ENCODE assay signal across 20 mouse cellular contexts in genomic region chr11:95097889-95098288, GRCm38 (mm10). TPM values are rescaled to one million over a fixed set of nuclear protein-coding genes. Genes with fewer than 3 reads are reported as not detected.
DNase-seq lines count a peak whose midpoint lies in the region; ATAC-seq and TF ChIP-seq lines count a peak whose summit lies in the region.
"Had no signal": no experiment of that assay in that cellular context is flagged by ENCODE, and none has a peak within 500 bp of the region (broad histone marks: within the 10 kb centered on the region; RNA-seq: fewer than 3 reads in every experiment).

No protein-coding gene starts in this region.

- TF ChIP-seq POLR2A in heart, adult 2 months (IDR thresholded peaks at IDR 0.05; ENCODE audit: insufficient read depth, low read depth, low read length) = no peak
- TF ChIP-seq POLR2A in brain, embryonic 14.5 days (IDR thresholded peaks at IDR 0.05; ENCODE audit: borderline replicate concordance, extremely low read depth, insufficient read depth, insufficient read length, poor library complexity, severe bottlenecking) = no peak

- H3K79me2 ChIP-seq in heart, adult 2 months (replicated peaks; ENCODE audit: control insufficient read depth, insufficient read depth, low read length) = no peaks in the 10 kb centered on the region

- H3K27ac ChIP-seq in heart, adult 2 months = no peak overlapping the region
- peak overlapping the region; percentile 58; the same call in 1 of the 2 replicates for H3K27ac ChIP-seq in limb, embryonic 15.5 days
- H3K27ac ChIP-seq in limb, embryonic 10.5 days = no peak overlapping the region; the same call in 1 of the 2 replicates
- H3K27ac ChIP-seq in intestine, postnatal 0 days (ENCODE audit: low read depth, low read length) = no peak overlapping the region
- H3K27ac ChIP-seq: liver, embryonic 13.5 days; neural tube, embryonic 15.5 days had no signal

- intact Hi-C loops in heart, adult 2 months (cut with DNase I) = no loop called here
- intact Hi-C loops in heart, postnatal 36 days (cut with DNase I) = no loop called here

- no peak overlapping the region for H3K9ac ChIP-seq in heart, adult 2 months (ENCODE audit: low read depth, low read length)
- no peak overlapping the region for H3K9ac ChIP-seq in limb, embryonic 15.5 days
- no peak overlapping the region for H3K9ac ChIP-seq in intestine, postnatal 0 days (ENCODE audit: low read depth, low read length)
- H3K9ac ChIP-seq: limb, embryonic 12.5 days; liver, embryonic 13.5 days; neural tube, embryonic 15.5 days had no signal

- no peak for DNase-seq in heart, adult 2 months
- DNase-seq in heart, postnatal 36 days = no peak
- no peak for DNase-seq in limb, embryonic 10.5 days (ENCODE audit: low spot score)
- no peak for DNase-seq in brain, embryonic 14.5 days (ENCODE audit: low read depth)
- no peak for DNase-seq in c-Kit-positive CD71-positive TER-119-positive erythroid progenitor cells, embryonic 14.5 days (ENCODE audit: low spot score)
- no peak for DNase-seq in left cerebral cortex, adult 11 months (ENCODE audit: low spot score)
- DNase-seq: cerebellum, adult 9-10 months; gastrocnemius, postnatal 10 days; kidney, postnatal 14 days; liver, embryonic 13.5 days; lung, postnatal 10 days; midbrain, embryonic 14.5 days; thymus, postnatal 14 days had no signal

- no peak overlapping the region for H3K4me2 ChIP-seq in limb, embryonic 15.5 days
- H3K4me2 ChIP-seq in intestine, postnatal 0 days (replicated peaks; ENCODE audit: low read depth) = no peak overlapping the region
- H3K4me2 ChIP-seq: limb, embryonic 12.5 days; liver, embryonic 13.5 days; neural tube, embryonic 15.5 days had no signal

- TF ChIP-seq EP300 in heart, adult 2 months (IDR thresholded peaks at IDR 0.05; ENCODE audit: insufficient read depth, low read depth, low read length) = no peak

- WGBS in heart, adult 2 months = 74% methylated on average over 6 of the region's 6 CpGs
- WGBS in limb, embryonic 15.5 days = 57% methylated on average over 6 of the region's 6 CpGs
- WGBS in limb, embryonic 10.5 days = 62% methylated on average over 6 of the region's 6 CpGs
- 67% methylated on average over 6 of the region's 6 CpGs for WGBS in intestine, postnatal 0 days

- 0 out of 2 replicates have a peak, but pooled peaks cover 2% of the 10 kb centered on the region for H3K4me1 ChIP-seq in heart, adult 2 months (ENCODE audit: control insufficient read depth, insufficient read depth, low read length)
- H3K4me1 ChIP-seq in limb, embryonic 15.5 days = peaks cover 29% of the 10 kb centered on the region
- peaks cover 33% of the 10 kb centered on the region for H3K4me1 ChIP-seq in limb, embryonic 10.5 days
- H3K4me1 ChIP-seq in intestine, postnatal 0 days (replicated peaks; ENCODE audit: control insufficient read depth, insufficient read depth, low read length) = no peaks in the 10 kb centered on the region; the same call in none of the 2 replicates

- no peaks in the 10 kb centered on the region for H3K9me3 ChIP-seq in limb, embryonic 15.5 days
- no peaks in the 10 kb centered on the region for H3K9me3 ChIP-seq in limb, embryonic 10.5 days (replicated peaks)
- no peaks in the 10 kb centered on the region for H3K9me3 ChIP-seq in intestine, postnatal 0 days (ENCODE audit: control insufficient read depth)
- H3K9me3 ChIP-seq: limb, embryonic 12.5 days; liver, embryonic 13.5 days; neural tube, embryonic 15.5 days had no signal

- 0 out of 2 replicates have a peak, but pooled peaks have one; percentile 2 for TF ChIP-seq CTCF in heart, adult 2 months (IDR thresholded peaks at IDR 0.05)
- peak; percentile 10; the same call in 1 of the 2 replicates for TF ChIP-seq CTCF in brain, embryonic 14.5 days (IDR thresholded peaks at IDR 0.05; ENCODE audit: borderline replicate concordance, extremely low read depth, insufficient read depth, insufficient read length)
- TF ChIP-seq CTCF in intestine, postnatal 0 days (IDR thresholded peaks at IDR 0.05; ENCODE audit: low read depth) = peak; percentile 30; the same call in 1 of the 2 replicates

- H3K36me3 ChIP-seq in heart, adult 2 months (ENCODE audit: control insufficient read depth, insufficient read depth, low read length) = no peaks in the 10 kb centered on the region
- no peaks in the 10 kb centered on the region for H3K36me3 ChIP-seq in limb, embryonic 15.5 days
- H3K36me3 ChIP-seq in limb, embryonic 10.5 days = no peaks in the 10 kb centered on the region
- H3K36me3 ChIP-seq in intestine, postnatal 0 days (ENCODE audit: control insufficient read depth, insufficient read depth) = no peaks in the 10 kb centered on the region
- H3K36me3 ChIP-seq: limb, embryonic 12.5 days; liver, embryonic 13.5 days; neural tube, embryonic 15.5 days had no signal

- no peak for ATAC-seq in limb, embryonic 15.5 days (ENCODE audit: insufficient number of reproducible peaks, low FRiP score, low TSS enrichment, low read depth)
- ATAC-seq in intestine, postnatal 0 days = no peak
- ATAC-seq: inflammation-experienced regulatory T-cells, adult 6 months had no signal

- H3K4me3 ChIP-seq in heart, adult 2 months = no peak overlapping the region
- no peak overlapping the region for H3K4me3 ChIP-seq in limb, embryonic 15.5 days
- H3K4me3 ChIP-seq in limb, embryonic 10.5 days = no peak overlapping the region
- no peak overlapping the region for H3K4me3 ChIP-seq in intestine, postnatal 0 days (ENCODE audit: low read depth, low read length)
- H3K4me3 ChIP-seq: limb, embryonic 12.5 days; liver, embryonic 13.5 days; megakaryocyte, embryonic 14.5 days; neural tube, embryonic 15.5 days had no signal

- H3K27me3 ChIP-seq in heart, adult 2 months (ENCODE audit: control insufficient read depth, insufficient read depth, low read length) = no peaks in the 10 kb centered on the region
- no peaks in the 10 kb centered on the region for H3K27me3 ChIP-seq in limb, embryonic 15.5 days
- no peaks in the 10 kb centered on the region for H3K27me3 ChIP-seq in limb, embryonic 10.5 days (ENCODE audit: low read depth, poor library complexity, severe bottlenecking)
- no peaks in the 10 kb centered on the region for H3K27me3 ChIP-seq in intestine, postnatal 0 days (replicated peaks; ENCODE audit: control insufficient read depth, insufficient read depth, low read length)
- H3K27me3 ChIP-seq: neural tube, embryonic 15.5 days had no signal

RNA-seq across cellular contexts. Expression of gene Itga3, which starts 21.3 kb away (rescaled TPM):
- total RNA-seq in heart, adult 2 months (2021) = 10 to 100 TPM; 10.4 to 10.6 TPM
- 11.4 and 13.8 TPM in 2 replicates for polyA plus RNA-seq in heart, adult 2 months (2012; rRNA removed)
- 10 to 100 TPM; 11.2 to 11.4 TPM for total RNA-seq in heart, postnatal 36 days (2021)
- 8.9 and 9.5 TPM in 2 replicates for polyA plus RNA-seq in limb, embryonic 15.5 days (2015; fragmentation: Nextera tagmentation; extraction: Ambion mirVana)
- 10.2 and 11.1 TPM in 2 replicates for polyA plus RNA-seq in limb, embryonic 10.5 days (2016; fragmentation: Nextera tagmentation; extraction: Ambion mirVana)
- 23.4 and 29.3 TPM in 2 replicates for polyA plus RNA-seq in brain, embryonic 14.5 days (2012; rRNA removed)
- polyA plus RNA-seq in intestine, postnatal 0 days (2015; fragmentation: Nextera tagmentation; extraction: Ambion mirVana) = 51.3 and 57.9 TPM in 2 replicates

RNA-seq across cellular contexts. Expression of gene Dlx3, which starts 22.0 kb away (rescaled TPM):
- not detected for total RNA-seq in heart, adult 2 months (2021)
- not detected in 2 replicates for polyA plus RNA-seq in heart, adult 2 months (2012; rRNA removed)
- total RNA-seq in heart, postnatal 36 days (2021) = not detected
- 17.7 and 20.9 TPM in 2 replicates for polyA plus RNA-seq in limb, embryonic 15.5 days (2015; fragmentation: Nextera tagmentation; extraction: Ambion mirVana)
- polyA plus RNA-seq in limb, embryonic 10.5 days (2016; fragmentation: Nextera tagmentation; extraction: Ambion mirVana) = 6.9 and 9.5 TPM in 2 replicates
- 0.26 and 0.92 TPM in 2 replicates for polyA plus RNA-seq in brain, embryonic 14.5 days (2012; rRNA removed)
- polyA plus RNA-seq in intestine, postnatal 0 days (2015; fragmentation: Nextera tagmentation; extraction: Ambion mirVana) = 0.30 and 0.44 TPM in 2 replicates
- polyA plus RNA-seq: inflammation-experienced regulatory T-cells, adult 6 months had no signal

RNA-seq across cellular contexts. Expression of gene Dlx4, which starts 48.2 kb away (rescaled TPM):
- not detected for total RNA-seq in heart, adult 2 months (2021)
- polyA plus RNA-seq in heart, adult 2 months (2012; rRNA removed) = 0.04 TPM in 1 of 2 replicates, not detected in the other
- total RNA-seq in heart, postnatal 36 days (2021) = not detected
- polyA plus RNA-seq in limb, embryonic 15.5 days (2015; fragmentation: Nextera tagmentation; extraction: Ambion mirVana) = 3.3 and 4.4 TPM in 2 replicates
- 0.85 and 1.9 TPM in 2 replicates for polyA plus RNA-seq in limb, embryonic 10.5 days (2016; fragmentation: Nextera tagmentation; extraction: Ambion mirVana)
- polyA plus RNA-seq in brain, embryonic 14.5 days (2012; rRNA removed) = 0.10 TPM in 2 replicates
- polyA plus RNA-seq in intestine, postnatal 0 days (2015; fragmentation: Nextera tagmentation; extraction: Ambion mirVana) = not detected in 2 replicates
- polyA plus RNA-seq: hindbrain, embryonic 11.5 days; inflammation-experienced regulatory T-cells, adult 6 months; neural tube, embryonic 15.5 days had no signal

RNA-seq across cellular contexts. Expression of gene Pdk2, which starts 56.7 kb away (rescaled TPM):
- 100 to 1,000 TPM; 393 to 479 TPM for total RNA-seq in heart, adult 2 months (2021)
- polyA plus RNA-seq in heart, adult 2 months (2012; rRNA removed) = 518 and 592 TPM in 2 replicates
- total RNA-seq in heart, postnatal 36 days (2021) = 100 to 1,000 TPM; 439 to 481 TPM
- polyA plus RNA-seq in limb, embryonic 15.5 days (2015; fragmentation: Nextera tagmentation; extraction: Ambion mirVana) = 33.4 and 42.9 TPM in 2 replicates
- polyA plus RNA-seq in limb, embryonic 10.5 days (2016; fragmentation: Nextera tagmentation; extraction: Ambion mirVana) = 9.8 and 21.2 TPM in 2 replicates
- 17.9 and 26.1 TPM in 2 replicates for polyA plus RNA-seq in brain, embryonic 14.5 days (2012; rRNA removed)
- polyA plus RNA-seq in intestine, postnatal 0 days (2015; fragmentation: Nextera tagmentation; extraction: Ambion mirVana) = 53.2 and 57.4 TPM in 2 replicates
